In genomic region chr16:24518785-24519184, GRCm38 (mm10) we compare ENCODE assay signal across 18 mouse cellular contexts.
DNase-seq lines count a peak whose midpoint lies in the region; ATAC-seq lines count a peak whose summit lies in the region.
"Had no signal": no experiment of that assay in that cellular context is flagged by ENCODE, and none has a peak within 500 bp of the region (broad histone marks: within the 10 kb centered on the region; RNA-seq: fewer than 3 reads in every experiment).

No protein-coding gene starts in this region.

- no peaks in the 10 kb centered on the region for H3K9me3 ChIP-seq in intestine, embryonic 16.5 days (ENCODE audit: control insufficient read depth, low read length)
- H3K9me3 ChIP-seq in intestine, embryonic 15.5 days: no peaks in the 10 kb centered on the region
- H3K9me3 ChIP-seq: forebrain, embryonic 15.5 days; heart, embryonic 13.5 days; hindbrain, embryonic 10.5 days; liver, embryonic 13.5 days had no signal

- no peak overlapping the region for H3K9ac ChIP-seq in intestine, embryonic 16.5 days (ENCODE audit: low read depth, low read length)
- no peak overlapping the region for H3K9ac ChIP-seq in intestine, embryonic 15.5 days
- H3K9ac ChIP-seq: forebrain, embryonic 15.5 days; heart, embryonic 13.5 days; liver, embryonic 13.5 days had no signal

- DNase-seq in induced T-regulatory cell, adult 2 months (ENCODE audit: low read depth): peak; percentile 34
- DNase-seq in thymus, postnatal 10 days (ENCODE audit: low spot score in 2 of 2): peak; percentile 8 to 28
- DNase-seq in left cerebral cortex, postnatal 10 days (ENCODE audit: extremely low spot score in 1 of 2, low spot score in 2 of 2): no peak
- no peak for DNase-seq in left cerebral cortex, adult 11 months (ENCODE audit: low spot score)
- DNase-seq in right cerebral cortex, postnatal 10 days (ENCODE audit: low spot score in 2 of 2): no peak
- DNase-seq: cerebellum, postnatal 10 days; kidney, postnatal 14 days; left cerebral cortex, postnatal 4 days; liver, embryonic 13.5 days; right cerebral cortex, postnatal 4 days had no signal

- intact Hi-C loops in left cerebral cortex, postnatal 10 days (cut with DNase I): no loop called here

- 70% methylated on average over 7 of the region's 7 CpGs for WGBS in intestine, embryonic 16.5 days
- 64% methylated on average over 7 of the region's 7 CpGs for WGBS in intestine, embryonic 15.5 days

- H3K36me3 ChIP-seq in intestine, embryonic 16.5 days (ENCODE audit: control insufficient read depth, insufficient read depth, low read length): no peaks in the 10 kb centered on the region
- H3K36me3 ChIP-seq in intestine, embryonic 15.5 days: no peaks in the 10 kb centered on the region
- H3K36me3 ChIP-seq: forebrain, embryonic 15.5 days; G1E; heart, embryonic 13.5 days; hindbrain, embryonic 10.5 days; liver, embryonic 13.5 days had no signal

- H3K4me2 ChIP-seq in intestine, embryonic 16.5 days (ENCODE audit: low read depth, low read length): no peak overlapping the region
- no peak overlapping the region for H3K4me2 ChIP-seq in intestine, embryonic 15.5 days (replicated peaks)
- H3K4me2 ChIP-seq: forebrain, embryonic 15.5 days; heart, embryonic 13.5 days; liver, embryonic 13.5 days; midbrain, embryonic 11.5 days had no signal

- H3K27ac ChIP-seq in intestine, embryonic 16.5 days (ENCODE audit: low read length): no peak overlapping the region
- H3K27ac ChIP-seq in intestine, embryonic 15.5 days: no peak overlapping the region
- H3K27ac ChIP-seq: forebrain, embryonic 15.5 days; heart, embryonic 13.5 days; hindbrain, embryonic 10.5 days; liver, embryonic 13.5 days had no signal

- 0 out of 2 replicates have a peak, but pooled peaks have one; percentile 58 for ATAC-seq in intestine, embryonic 16.5 days
- ATAC-seq in intestine, embryonic 15.5 days: no peak
- ATAC-seq in CD4-positive, CD25-positive, alpha-beta regulatory T cell, adult 4 months: peak; percentile 67
- ATAC-seq: forebrain, embryonic 15.5 days had no signal

- peaks cover 13% of the 10 kb centered on the region for H3K4me1 ChIP-seq in intestine, embryonic 16.5 days (ENCODE audit: control insufficient read depth, insufficient read depth, low read length)
- H3K4me1 ChIP-seq in intestine, embryonic 15.5 days (replicated peaks): 0 out of 2 replicates have a peak, but pooled peaks cover 6% of the 10 kb centered on the region
- H3K4me1 ChIP-seq: forebrain, embryonic 15.5 days had no signal

- no peaks in the 10 kb centered on the region for H3K27me3 ChIP-seq in intestine, embryonic 16.5 days (replicated peaks; ENCODE audit: control insufficient read depth, insufficient read depth, low read length)
- no peaks in the 10 kb centered on the region for H3K27me3 ChIP-seq in intestine, embryonic 15.5 days (replicated peaks)
- H3K27me3 ChIP-seq: forebrain, embryonic 15.5 days; heart, embryonic 13.5 days; liver, embryonic 13.5 days had no signal

- H3K4me3 ChIP-seq in intestine, embryonic 16.5 days (ENCODE audit: low read length): no peak overlapping the region
- no peak overlapping the region for H3K4me3 ChIP-seq in intestine, embryonic 15.5 days (replicated peaks)
- H3K4me3 ChIP-seq: forebrain, embryonic 15.5 days; heart, embryonic 13.5 days; hindbrain, embryonic 10.5 days; liver, embryonic 13.5 days had no signal

Comparison
In these comparisons a context has a peak if more than half of its experiments do, and no peak if none do; other contexts are left out.
1. DNase-seq: peak in induced T-regulatory cell, adult 2 months (single experiment) and thymus, postnatal 10 days (2 of 2); none in left cerebral cortex, postnatal 10 days (0 of 2), left cerebral cortex, adult 11 months (single experiment) and right cerebral cortex, postnatal 10 days (0 of 2).